ENCODE assay signal across 10 mouse cellular contexts in the genomic region with DNA sequence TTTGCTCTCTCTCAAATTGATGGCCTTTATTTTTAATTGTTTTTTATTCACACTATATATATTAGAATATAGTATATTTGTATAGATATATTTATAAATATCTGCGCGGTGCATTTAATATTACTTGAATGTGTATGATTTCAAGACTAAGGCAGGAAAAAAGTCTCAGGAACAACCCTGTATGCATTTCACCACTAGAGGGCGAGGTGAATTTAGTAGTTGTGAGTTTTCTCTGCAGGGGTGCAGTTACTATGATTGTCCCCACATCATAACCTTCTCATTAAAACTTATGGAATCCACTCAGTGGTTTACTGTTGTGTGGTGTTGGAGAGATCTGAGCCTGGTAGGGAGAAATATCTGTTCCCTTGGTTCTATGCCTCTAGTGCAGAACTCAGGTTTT. TPM values are rescaled to one million over a fixed set of nuclear protein-coding genes. Genes with fewer than 3 reads are reported as not detected.
DNase-seq lines count a peak whose midpoint lies in the region; ATAC-seq and TF ChIP-seq lines count a peak whose summit lies in the region.
"Had no signal": no experiment of that assay in that cellular context is flagged by ENCODE, and none has a peak within 500 bp of the region (broad histone marks: within the 10 kb centered on the region; RNA-seq: fewer than 3 reads in every experiment).

No protein-coding gene starts in this region.

- POLR2A ChIA-PET in Patski (lab: Charles Lee): no interaction called here

- no peak overlapping the region for H3K9ac ChIP-seq in forebrain, postnatal 0 days
- H3K9ac ChIP-seq in liver, adult 2 months (ENCODE audit: low read depth, low read length): no peak overlapping the region
- no peak overlapping the region for H3K9ac ChIP-seq in liver, embryonic 12.5 days

- no peaks in the 10 kb centered on the region for H3K4me1 ChIP-seq in forebrain, postnatal 0 days (ENCODE audit: insufficient read depth)
- H3K4me1 ChIP-seq in forebrain, embryonic 10.5 days: no peaks in the 10 kb centered on the region
- no peaks in the 10 kb centered on the region for H3K4me1 ChIP-seq in liver, adult 2 months (ENCODE audit: control insufficient read depth, insufficient read depth, low read length)
- no peaks in the 10 kb centered on the region for H3K4me1 ChIP-seq in liver, embryonic 12.5 days

- peak; percentile 38; the same call in 1 of the 2 replicates for TF ChIP-seq CTCF in forebrain, postnatal 0 days (IDR thresholded peaks at IDR 0.05; ENCODE audit: low read depth)
- TF ChIP-seq CTCF in liver, adult 2 months (IDR thresholded peaks at IDR 0.05; ENCODE audit: low read depth, low read length): 0 out of 2 replicates have a peak, but pooled peaks have one; percentile 13
- TF ChIP-seq CTCF in Patski (IDR thresholded peaks at IDR 0.05): peak; percentile 68

- H3K79me2 ChIP-seq in liver, adult 2 months (ENCODE audit: control insufficient read depth, insufficient read depth, low read length): no peaks in the 10 kb centered on the region

- no peak overlapping the region for H3K4me2 ChIP-seq in forebrain, postnatal 0 days (ENCODE audit: low read depth)
- no peak overlapping the region for H3K4me2 ChIP-seq in liver, embryonic 12.5 days

- no peaks in the 10 kb centered on the region for H3K9me3 ChIP-seq in forebrain, postnatal 0 days (ENCODE audit: low read length)
- no peaks in the 10 kb centered on the region for H3K9me3 ChIP-seq in forebrain, embryonic 10.5 days
- H3K9me3 ChIP-seq in liver, embryonic 12.5 days (replicated peaks): no peaks in the 10 kb centered on the region

- H3K36me3 ChIP-seq in forebrain, postnatal 0 days (ENCODE audit: insufficient read depth): no peaks in the 10 kb centered on the region
- no peaks in the 10 kb centered on the region for H3K36me3 ChIP-seq in forebrain, embryonic 10.5 days (replicated peaks)
- H3K36me3 ChIP-seq in liver, adult 2 months (ENCODE audit: control insufficient read depth, insufficient read depth, low read length): no peaks in the 10 kb centered on the region
- no peaks in the 10 kb centered on the region for H3K36me3 ChIP-seq in liver, embryonic 12.5 days

- WGBS in forebrain, postnatal 0 days: 49% methylated on average over 3 of the region's 3 CpGs
- 46% methylated on average over 3 of the region's 3 CpGs for WGBS in forebrain, embryonic 10.5 days
- WGBS in liver, adult 2 months: 30% methylated on average over 3 of the region's 3 CpGs
- 48% methylated on average over 3 of the region's 3 CpGs for WGBS in liver, embryonic 12.5 days (ENCODE audit: insufficient replicate concordance)

- no peak overlapping the region for H3K4me3 ChIP-seq in forebrain, postnatal 0 days (ENCODE audit: low read depth, low read length)
- H3K4me3 ChIP-seq in forebrain, embryonic 10.5 days: no peak overlapping the region
- H3K4me3 ChIP-seq in liver, adult 2 months (ENCODE audit: insufficient read depth, low read depth, low read length): no peak overlapping the region
- H3K4me3 ChIP-seq in liver, embryonic 12.5 days: no peak overlapping the region

- no peaks in the 10 kb centered on the region for H3K27me3 ChIP-seq in forebrain, postnatal 0 days (ENCODE audit: insufficient read depth, low read length)
- no peaks in the 10 kb centered on the region for H3K27me3 ChIP-seq in forebrain, embryonic 10.5 days (ENCODE audit: poor library complexity, severe bottlenecking)
- no peaks in the 10 kb centered on the region for H3K27me3 ChIP-seq in liver, adult 2 months (ENCODE audit: control insufficient read depth, insufficient read depth, low read length)
- no peaks in the 10 kb centered on the region for H3K27me3 ChIP-seq in liver, embryonic 12.5 days (replicated peaks)
- peaks cover 53% of the 10 kb centered on the region for H3K27me3 ChIP-seq in Patski

- no peak for TF ChIP-seq POLR2A in liver, adult 2 months (IDR thresholded peaks at IDR 0.05; ENCODE audit: extremely low read depth, insufficient read depth, low read length)

- in situ Hi-C loops in Patski (cut with MboI; ENCODE audit: low pct_unique_long_range_greater_than_20kb): no loop called here

- no peak for ATAC-seq in forebrain, postnatal 0 days
- no peak for ATAC-seq in liver, embryonic 12.5 days
- peak; percentile 54 for ATAC-seq in Patski

- H3K27ac ChIP-seq in forebrain, postnatal 0 days (ENCODE audit: low read depth, low read length): no peak overlapping the region
- no peak overlapping the region for H3K27ac ChIP-seq in forebrain, embryonic 10.5 days
- no peak overlapping the region for H3K27ac ChIP-seq in liver, adult 2 months (replicated peaks; ENCODE audit: insufficient read depth, low read depth, low read length)
- no peak overlapping the region for H3K27ac ChIP-seq in liver, embryonic 12.5 days

- CTCF ChIA-PET in Patski (lab: Charles Lee): interaction anchor here (0.6 kb wide), 1 partner anchor 1061 kb away, joined by 3 read pairs; no protein-coding TSS in a partner anchor

- peak; percentile 3 for DNase-seq in forebrain, postnatal 0 days
- DNase-seq in forebrain, embryonic 10.5 days (ENCODE audit: extremely low spot score, low spot score): no peak
- peak; percentile 20 for DNase-seq in liver, adult 2 months (ENCODE audit: extremely low read depth, low read depth, low spot score)
- no peak for DNase-seq in Patski (ENCODE audit: low read depth, low spot score)
- DNase-seq in lung, postnatal 14 days: peak; percentile 14
- DNase-seq in cerebellum, postnatal 25 days: no peak
- no peak for DNase-seq in urinary bladder, postnatal 14 days (ENCODE audit: low spot score)

RNA-seq across cellular contexts. Expression of gene Lipf, which starts 18.0 kb away (rescaled TPM):
- total RNA-seq in forebrain, postnatal 0 days (2014; rRNA removed): not detected in 2 replicates
- not detected in 2 replicates for polyA plus RNA-seq in forebrain, postnatal 0 days (2015; fragmentation: Nextera tagmentation; extraction: Ambion mirVana)
- not detected in 2 replicates for polyA plus RNA-seq in forebrain, embryonic 10.5 days (2016; fragmentation: Nextera tagmentation; extraction: Ambion mirVana)
- not detected in 2 replicates for total RNA-seq in liver, adult 2 months (2014; rRNA removed)
- not detected in 2 replicates for polyA plus RNA-seq in liver, adult 2 months (2012; rRNA removed)
- polyA plus RNA-seq in liver, embryonic 12.5 days (2016; fragmentation: Nextera tagmentation; extraction: Ambion mirVana): not detected in 2 replicates
- not detected for polyA plus RNA-seq in Patski (2021)
- total RNA-seq: layer of hippocampus, postnatal 14 days had no signal
- polyA plus RNA-seq: frontal cortex, adult 2 months had no signal

RNA-seq across cellular contexts. Expression of gene Lipk, which starts 29.1 kb away (rescaled TPM):
- not detected in 2 replicates for total RNA-seq in forebrain, postnatal 0 days (2014; rRNA removed)
- not detected in 2 replicates for polyA plus RNA-seq in forebrain, postnatal 0 days (2015; fragmentation: Nextera tagmentation; extraction: Ambion mirVana)
- polyA plus RNA-seq in forebrain, embryonic 10.5 days (2016; fragmentation: Nextera tagmentation; extraction: Ambion mirVana): not detected in 2 replicates
- not detected in 2 replicates for total RNA-seq in liver, adult 2 months (2014; rRNA removed)
- polyA plus RNA-seq in liver, adult 2 months (2012; rRNA removed): not detected in 2 replicates
- polyA plus RNA-seq in liver, embryonic 12.5 days (2016; fragmentation: Nextera tagmentation; extraction: Ambion mirVana): not detected in 2 replicates
- polyA plus RNA-seq in Patski (2021): not detected
- total RNA-seq: layer of hippocampus, postnatal 14 days had no signal
- polyA plus RNA-seq: frontal cortex, adult 2 months had no signal

Comparison
In these comparisons a context has a peak if more than half of its experiments do, and no peak if none do; other contexts are left out.
1. DNase-seq: peak in forebrain, postnatal 0 days (single experiment), liver, adult 2 months (single experiment) and lung, postnatal 14 days (single experiment); none in forebrain, embryonic 10.5 days (single experiment), Patski (single experiment), cerebellum, postnatal 25 days (0 of 2) and urinary bladder, postnatal 14 days (single experiment).
2. CTCF ChIP-seq: peak in every context shown above with its lines; median percentile 68 in Patski; 38 in forebrain, postnatal 0 days; 13 in liver, adult 2 months.